Mouse (Mus musculus) limb, embryonic 14.5 days (tissue): ENCODE measurements around the gene Gm4792. TPM values are rescaled to one million over a fixed set of nuclear protein-coding genes. Genes with fewer than 3 reads are reported as not detected.

Experiments
- ATAC-seq: fragments of 200-750 bp; cut with Nextera tagmentation; 2 replicates; pipeline ENCODE4 v1.8.0; 2017; ENCODE audit warnings: low read depth, moderate number of reproducible peaks, moderate TSS enrichment; ENCODE audit not compliant: low FRiP score
- DNase-seq: peaks from one replicate; pipeline ENCODE4 v3.0.0-alpha.2; 2015; ENCODE audit warnings: low spot score
- H3K27ac ChIP-seq: fragments of 300-500 bp; sonication (generic); replicated peaks from 2 replicates; pipeline ENCODE4 v1.5.1; 2014; ENCODE audit warnings: low read depth, mild to moderate bottlenecking, low read length, moderate library complexity, mixed read lengths
- H3K27me3 ChIP-seq: fragments of 300-500 bp; sonication (generic); 2 replicates; pipeline ENCODE4 v1.6.1; 2014; ENCODE audit warnings: low read length, mixed read lengths; ENCODE audit not compliant: control insufficient read depth, insufficient read depth
- H3K36me3 ChIP-seq: fragments of 300-500 bp; sonication (generic); 2 replicates; pipeline ENCODE4 v1.6.1; 2014; ENCODE audit warnings: mild to moderate bottlenecking, low read length, moderate library complexity, mixed read lengths; ENCODE audit not compliant: control insufficient read depth, insufficient read depth
- H3K4me1 ChIP-seq: fragments of 300-500 bp; sonication (generic); 2 replicates; pipeline ENCODE4 v1.6.1; 2014; ENCODE audit warnings: antibody characterized with exemption, low read length, mixed read lengths; ENCODE audit not compliant: control insufficient read depth, insufficient read depth
- H3K4me2 ChIP-seq: fragments of 300-500 bp; sonication (generic); replicated peaks from 2 replicates; pipeline ENCODE4 v1.6.1; 2014; ENCODE audit warnings: low read depth, mild to moderate bottlenecking, low read length, moderate library complexity; ENCODE audit not compliant: severe bottlenecking
- H3K4me3 ChIP-seq: fragments of 300-500 bp; sonication (generic); replicated peaks from 2 replicates; pipeline ENCODE4 v1.5.1; 2014; ENCODE audit warnings: low read length
- H3K9ac ChIP-seq: fragments of 300-500 bp; sonication (generic); 2 replicates; pipeline ENCODE4 v1.6.1; 2014; ENCODE audit warnings: mild to moderate bottlenecking, low read depth, low read length, moderate library complexity; ENCODE audit not compliant: severe bottlenecking
- H3K9me3 ChIP-seq: fragments of 300-500 bp; sonication (generic); 2 replicates; pipeline ENCODE4 v1.6.1; 2016; ENCODE audit warnings: low read length; ENCODE audit not compliant: control insufficient read depth
- POLR2A ChIP-seq: fragments of 200-500 bp; IDR thresholded peaks from 2 replicates; pipeline ENCODE4 v1.8.0; 2012; ENCODE audit warnings: inconsistent platforms, mild to moderate bottlenecking, moderate library complexity, borderline replicate concordance; ENCODE audit not compliant: insufficient read depth, insufficient read length; ENCODE audit errors: extremely low read depth
- WGBS: fragments of 180-500 bp; shearing (Covaris S2); extraction: QIAGEN DNeasy Blood & Tissue Kit; methylation state at CpG from one replicate; pipeline ENCODE4 v1.1.7; 2014; 5-methylcytosine and 5-hydroxymethylcytosine counted together
- polyA plus RNA-seq, 2 experiments: library from polyadenylated mRNA; depleted of rRNA in 1 of 2; stranded (reverse) in 1 of 2; unstranded in 1 of 2; fragments of >200 nt; fragmentation: Nextera tagmentation in 1 of 2; extraction: Ambion mirVana in 1 of 2; gene quantifications; 2 replicates each; pipeline versions ENCODE4 v1.2.1 to v1.2.3; 2012 to 2014

The Gm4792 gene
- polyA plus RNA-seq, 2 experiments: not detected

DNA sequence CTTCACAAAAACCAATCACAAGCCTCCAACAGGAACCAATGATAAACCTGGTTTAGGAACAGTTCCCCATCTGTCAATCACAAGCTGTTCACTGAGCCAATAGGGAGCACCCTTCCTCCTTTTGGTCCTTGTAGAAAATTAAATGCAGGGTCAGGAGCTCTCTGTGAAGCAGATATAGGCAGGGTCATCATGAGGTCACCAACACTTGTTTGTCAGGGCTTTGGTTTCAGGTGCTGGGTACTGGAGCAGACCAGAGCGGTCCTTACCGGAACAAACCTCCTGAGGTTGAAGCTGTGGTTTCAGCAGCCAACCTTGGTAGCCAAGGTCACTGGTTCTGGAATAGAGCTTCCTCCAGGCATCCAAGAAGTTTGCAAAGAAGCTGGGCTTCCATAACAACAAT, 798 bp upstream of the Gm4792 start:
- no peak overlapping the region for H3K27ac ChIP-seq
- no peak overlapping the region for H3K4me2 ChIP-seq
- no peaks in the 10 kb centered on the region for H3K4me1 ChIP-seq
- TF ChIP-seq POLR2A: no peak
- no peaks in the 10 kb centered on the region for H3K27me3 ChIP-seq
- no peak overlapping the region for H3K4me3 ChIP-seq
- ATAC-seq: no peak
- 96% methylated on average over 2 of the region's 2 CpGs for WGBS
- DNase-seq: no peak
- no peak overlapping the region for H3K9ac ChIP-seq
- no peaks in the 10 kb centered on the region for H3K36me3 ChIP-seq
- no peaks in the 10 kb centered on the region for H3K9me3 ChIP-seq

DNA sequence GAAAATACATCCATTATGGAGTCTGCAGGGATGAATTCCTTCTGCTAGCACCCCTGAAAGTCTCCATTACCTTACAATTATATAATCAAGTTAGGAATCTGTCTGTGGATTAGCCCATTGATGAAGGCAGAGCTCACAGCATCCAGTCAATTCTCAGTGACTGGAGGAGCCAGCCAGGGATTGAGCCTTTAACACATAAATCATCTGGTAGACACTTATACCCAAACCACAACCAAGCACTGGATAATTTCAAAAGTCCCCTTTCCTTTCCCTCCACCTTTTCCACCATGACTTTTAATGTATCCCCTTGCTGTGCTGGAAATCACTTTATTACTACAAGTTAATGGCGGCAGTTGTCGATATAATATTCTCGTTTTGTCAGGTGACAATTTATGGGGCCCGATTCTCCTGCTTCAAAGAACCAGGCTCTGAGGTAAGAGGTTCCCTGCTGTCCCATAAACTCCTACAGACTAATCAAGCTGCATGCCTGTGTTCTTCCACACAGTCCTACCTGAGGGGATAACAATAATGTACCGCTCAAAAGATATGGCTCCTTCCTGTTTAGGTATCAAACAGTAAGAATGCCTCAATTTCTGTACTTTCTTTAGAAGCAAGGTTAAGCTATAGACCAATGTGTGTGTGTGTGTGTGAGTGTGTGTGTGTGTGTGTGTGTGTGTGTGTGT, 2.4 kb downstream of the Gm4792 start:
- Histone ChIP-seq H3K9me3 (no peaks in the 10 kb centered on the region), H3K27me3 (no peaks in the 10 kb centered on the region), H3K4me1 (no peaks in the 10 kb centered on the region), H3K27ac (no peak overlapping the region), H3K4me3 (no peak overlapping the region), H3K9ac (no peak overlapping the region), H3K4me2 (no peak overlapping the region), H3K36me3 (no peaks in the 10 kb centered on the region)
- no peak for ATAC-seq
- WGBS: 36% methylated on average over 5 of the region's 5 CpGs
- DNase-seq: no peak
- TF ChIP-seq POLR2A: no peak

DNA sequence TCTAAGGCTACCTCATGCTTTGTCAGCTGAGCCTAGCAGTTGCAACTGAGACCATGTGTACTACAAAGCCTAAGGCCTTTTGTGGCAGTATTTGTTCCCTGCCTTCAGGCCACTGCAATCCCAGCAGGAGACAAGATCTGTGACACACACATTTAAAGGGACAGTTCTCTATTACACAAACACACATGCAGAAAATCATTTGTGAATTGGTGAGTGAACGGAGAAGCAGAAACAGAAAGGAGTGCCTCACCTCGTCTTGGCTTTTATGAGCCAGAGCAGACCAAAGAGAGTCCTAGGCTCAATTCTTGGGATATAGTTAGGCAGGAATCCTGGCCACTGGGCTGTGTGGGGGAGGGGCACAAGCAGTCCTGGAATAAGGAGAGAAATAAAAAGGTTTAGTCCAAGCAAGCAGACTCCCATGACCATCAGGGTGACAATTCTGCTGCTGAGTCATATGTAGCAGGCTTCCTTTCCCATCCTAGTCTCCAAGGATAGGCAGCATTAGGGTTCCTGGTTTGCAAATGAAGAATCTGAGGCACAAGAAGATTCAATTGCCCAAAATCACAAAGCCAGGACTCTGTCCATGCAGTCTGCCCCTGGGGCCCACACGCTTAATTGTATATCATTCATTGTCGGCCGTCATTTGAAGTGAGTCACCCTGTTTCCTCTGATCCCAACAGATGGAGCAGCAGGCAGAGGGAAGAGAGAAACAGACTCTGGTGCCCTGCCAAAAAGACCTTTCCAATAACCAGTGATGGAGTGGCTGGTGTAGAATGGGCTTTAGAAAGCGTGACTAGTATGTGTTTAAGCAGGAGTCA, 3.4 kb downstream of the Gm4792 start:
- WGBS: 30% methylated on average over 6 of the region's 6 CpGs
- no peak overlapping the region for H3K27ac ChIP-seq
- no peak overlapping the region for H3K9ac ChIP-seq
- H3K4me1 ChIP-seq: no peaks in the 10 kb centered on the region
- no peak overlapping the region for H3K4me2 ChIP-seq
- ATAC-seq (no peak), DNase-seq (no peak)
- no peaks in the 10 kb centered on the region for H3K36me3 ChIP-seq
- no peaks in the 10 kb centered on the region for H3K27me3 ChIP-seq
- H3K4me3 ChIP-seq: no peak overlapping the region
- no peaks in the 10 kb centered on the region for H3K9me3 ChIP-seq
- no peak for TF ChIP-seq POLR2A

DNA sequence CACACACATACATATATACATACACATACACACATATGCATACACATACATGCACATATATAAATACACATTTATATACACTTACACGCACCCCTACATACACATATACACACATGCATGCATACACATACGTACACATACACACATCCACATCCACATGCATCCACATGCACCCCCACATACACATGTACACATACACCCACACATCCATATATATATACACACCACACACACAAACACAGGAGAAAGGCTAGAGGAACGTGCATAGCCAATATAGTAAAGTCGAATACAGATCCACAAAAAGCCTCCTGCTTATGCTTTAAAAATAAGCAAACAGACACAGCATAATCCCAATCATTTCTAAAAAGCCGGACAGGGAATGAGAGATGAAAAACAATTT, 4.1 kb downstream of the Gm4792 start:
- Histone ChIP-seq H3K36me3 (no peaks in the 10 kb centered on the region), H3K4me1 (no peaks in the 10 kb centered on the region), H3K27me3 (no peaks in the 10 kb centered on the region), H3K4me3 (no peak overlapping the region), H3K9me3 (no peaks in the 10 kb centered on the region), H3K27ac (no peak overlapping the region), H3K9ac (no peak overlapping the region), H3K4me2 (no peak overlapping the region)
- TF ChIP-seq POLR2A: no peak
- WGBS: 85% methylated on average over 5 of the region's 5 CpGs
- DNase-seq (no peak), ATAC-seq (no peak)

DNA sequence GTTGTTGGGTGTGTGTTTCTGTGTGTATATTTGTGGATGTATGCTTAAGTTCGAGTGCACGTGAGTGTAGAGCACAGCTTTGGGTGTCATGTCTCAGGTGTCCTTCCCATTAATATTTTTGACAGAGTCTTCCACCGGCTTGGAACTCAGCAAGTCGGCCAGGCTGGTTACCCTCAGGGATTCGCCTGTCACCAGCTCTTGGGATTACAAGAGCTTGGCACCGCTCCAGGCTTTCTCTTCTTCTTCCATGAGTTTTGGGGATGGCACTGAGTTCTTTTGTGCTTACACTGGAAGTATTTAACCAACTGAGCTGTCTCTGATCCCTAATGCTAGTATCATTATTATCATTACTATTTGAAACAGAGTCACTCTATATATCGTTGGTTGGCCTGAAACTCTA, 15.7 kb downstream of the Gm4792 start:
- ATAC-seq: no peak

More for the DNA sequence above, 15.7 kb downstream of the Gm4792 start:
- Histone ChIP-seq H3K27ac (no peak overlapping the region), H3K4me1 (no peaks in the 10 kb centered on the region; the same call in 1 of the 2 replicates), H3K4me2 (no peak overlapping the region), H3K9ac (no peak overlapping the region), H3K27me3 (no peaks in the 10 kb centered on the region), H3K9me3 (no peaks in the 10 kb centered on the region), H3K36me3 (no peaks in the 10 kb centered on the region), H3K4me3 (no peak overlapping the region)
- no peak for TF ChIP-seq POLR2A
- DNase-seq: no peak
- 84% methylated on average over 7 of the region's 7 CpGs for WGBS
